Mouse (Mus musculus): ENCODE measurements at regions not wholly inside any gene's neighbourhood (a gene's known extent, or its start where the extent isn't known, plus 50 kb on each side); places are given as distances from the start of the nearest gene placed in this dataset.

DNA sequence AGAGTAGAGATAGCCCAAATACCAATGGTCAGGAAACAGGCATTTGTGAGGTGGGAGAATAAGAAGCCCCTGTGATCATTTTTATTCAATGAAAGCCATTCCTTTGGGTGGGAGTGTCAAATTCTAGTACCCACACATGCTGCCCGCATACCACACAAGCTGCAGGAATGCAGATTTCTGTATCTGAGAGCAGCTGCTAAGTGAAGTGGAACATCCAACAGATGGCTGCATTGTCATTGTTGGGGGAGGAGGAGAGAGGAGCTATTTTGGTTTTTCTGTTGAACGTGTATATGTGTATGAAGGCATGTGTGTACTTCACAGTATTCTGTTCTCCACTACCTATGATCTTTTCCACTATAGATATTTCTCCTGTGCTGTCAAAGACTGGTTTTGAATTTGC lies 392.3 kb upstream of the Mef2c start:
- DNase-seq (ENCODE audit: low spot score in 2 of 2), result no peak

DNA sequence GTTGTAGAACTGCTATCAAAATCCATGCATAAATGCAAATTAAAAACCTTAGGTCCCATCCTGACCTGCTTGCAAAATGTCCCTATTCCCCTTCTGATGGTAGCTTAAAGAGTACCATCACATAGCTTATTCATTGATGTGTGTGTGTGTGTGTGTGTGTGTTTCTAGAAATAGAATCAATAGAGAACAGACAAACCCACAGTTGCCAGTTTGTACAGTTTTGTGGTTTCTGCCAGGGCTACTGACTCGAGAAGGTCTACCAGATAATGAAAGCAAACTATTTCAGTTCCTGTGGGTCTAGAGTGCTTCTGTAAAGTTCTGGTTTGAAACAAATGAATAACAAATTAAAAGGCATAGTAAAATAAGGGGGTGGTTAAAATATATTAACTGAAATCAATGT lies 391.5 kb upstream of the Mef2c start:
- DNase-seq (ENCODE audit: low spot score in 2 of 2), result no peak

DNA sequence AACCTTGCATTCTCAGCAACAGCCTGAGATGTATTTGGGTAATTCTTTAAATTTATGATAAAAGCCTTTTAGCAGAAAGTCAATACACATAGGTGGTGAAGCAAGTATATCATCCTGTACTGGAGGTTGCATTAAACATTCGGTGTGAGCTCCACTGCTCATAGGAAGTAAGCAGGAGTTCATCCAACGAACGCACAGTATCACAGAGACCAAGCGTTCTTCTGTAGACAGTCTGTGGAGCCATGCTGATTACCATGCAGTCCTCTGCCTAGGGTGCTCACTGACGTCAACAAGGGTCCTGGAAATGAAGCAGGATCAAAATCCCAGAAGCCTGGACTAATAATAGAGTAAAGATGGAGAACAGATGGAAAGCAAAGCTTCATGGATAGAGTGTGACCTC lies 391.1 kb upstream of the Mef2c start:
- DNase-seq (ENCODE audit: low spot score in 2 of 2), result no peak

DNA sequence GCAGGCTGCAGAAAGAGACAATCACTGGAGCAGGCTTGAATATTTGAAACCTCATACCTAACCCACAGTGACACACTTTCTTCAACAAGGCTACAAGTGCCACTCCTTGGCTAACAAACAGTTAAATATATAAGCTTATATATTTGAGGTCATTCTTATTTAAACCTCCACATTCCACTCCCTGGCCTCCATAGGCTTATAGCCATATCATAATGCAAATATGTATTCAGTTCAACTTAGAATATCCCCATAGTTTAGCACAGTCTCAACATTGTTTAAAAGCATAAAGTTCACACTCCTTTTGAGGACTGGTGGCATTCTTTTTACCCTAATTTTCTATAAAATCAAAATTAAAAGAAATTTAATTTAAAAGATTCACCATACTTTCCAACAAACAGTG lies 390.0 kb upstream of the Mef2c start:
- DNase-seq (ENCODE audit: low spot score in 2 of 2), result no peak

DNA sequence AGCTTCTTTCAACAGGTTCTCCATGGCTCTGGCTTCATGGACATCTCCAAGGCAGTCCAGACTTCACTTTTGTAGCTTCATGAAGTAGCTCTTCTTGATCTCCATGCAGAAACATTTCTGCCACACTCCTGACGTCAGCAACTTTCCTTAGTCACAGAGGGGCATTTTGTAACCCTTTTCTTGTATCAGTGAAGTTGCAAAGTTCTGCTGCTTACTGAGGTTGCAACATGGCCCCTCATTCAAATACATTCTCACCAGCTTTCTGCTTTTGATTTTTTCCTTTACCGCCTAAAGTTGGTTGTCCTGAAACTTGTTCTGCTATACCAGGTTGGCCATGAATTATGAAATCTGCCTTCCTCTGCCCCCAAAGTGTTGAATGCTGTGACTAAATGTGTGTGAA lies 389.4 kb upstream of the Mef2c start:
- DNase-seq (ENCODE audit: low spot score in 2 of 2), result no peak

DNA sequence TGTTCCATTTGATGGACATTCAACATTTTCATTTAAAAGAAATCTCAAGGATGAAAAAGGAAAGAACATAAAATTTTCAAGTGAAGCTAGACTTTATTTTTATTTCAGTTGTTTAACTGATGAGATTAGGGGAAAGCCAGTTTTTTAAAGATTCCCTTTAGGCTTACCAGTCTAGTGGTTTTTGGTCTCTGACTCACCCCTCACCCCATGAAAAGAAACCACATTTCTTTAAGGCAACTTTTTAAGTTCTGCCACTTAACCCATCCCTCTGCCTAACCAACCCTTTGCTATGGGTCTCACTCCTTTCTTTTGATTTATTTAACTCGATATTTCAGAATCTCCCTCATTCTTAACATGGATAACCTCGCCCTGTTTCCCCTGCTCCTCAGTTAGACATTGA lies 388.1 kb upstream of the Mef2c start:
- no peak for DNase-seq (ENCODE audit: low spot score in 2 of 2)

DNA sequence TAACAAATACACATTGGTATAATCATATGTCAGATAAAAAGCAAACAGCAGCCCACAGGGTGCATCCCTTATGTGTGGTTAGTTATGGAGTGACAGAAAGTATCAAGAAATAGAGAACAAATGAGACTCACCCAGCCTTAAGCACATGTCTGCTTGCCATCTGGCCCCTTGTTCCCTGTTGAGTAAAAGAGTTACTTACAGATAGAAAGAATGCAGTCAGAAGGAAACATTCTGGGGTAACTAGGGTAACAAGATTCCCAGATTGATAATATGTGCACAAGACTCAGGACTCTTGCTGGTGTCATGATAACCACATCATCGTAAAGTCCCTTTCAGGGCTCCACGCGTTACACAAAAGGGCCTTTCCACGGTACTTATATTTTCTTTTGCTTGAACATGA lies 383.5 kb upstream of the Mef2c start:
- no peak for DNase-seq (ENCODE audit: low spot score in 2 of 2)

DNA sequence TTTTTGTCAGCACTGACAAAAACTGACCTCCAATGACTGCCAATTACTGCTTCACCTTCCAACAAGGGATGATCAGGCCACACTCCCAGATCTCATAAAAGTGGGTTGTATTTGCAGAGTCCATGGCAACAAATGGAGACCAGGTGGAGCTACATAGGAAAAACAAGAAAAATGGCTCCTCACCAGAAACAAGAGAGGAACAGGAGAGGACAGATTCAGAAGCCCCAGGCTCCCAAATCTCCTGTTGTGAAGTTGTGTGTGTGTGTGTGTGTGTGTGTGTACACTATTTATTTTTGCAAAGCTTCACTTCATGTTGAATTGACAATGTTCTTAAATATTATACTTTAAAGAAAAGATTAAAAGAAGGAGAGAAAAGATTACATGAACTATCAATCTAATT lies 380.2 kb upstream of the Mef2c start:
- no peak for DNase-seq (ENCODE audit: low spot score in 2 of 2)

DNA sequence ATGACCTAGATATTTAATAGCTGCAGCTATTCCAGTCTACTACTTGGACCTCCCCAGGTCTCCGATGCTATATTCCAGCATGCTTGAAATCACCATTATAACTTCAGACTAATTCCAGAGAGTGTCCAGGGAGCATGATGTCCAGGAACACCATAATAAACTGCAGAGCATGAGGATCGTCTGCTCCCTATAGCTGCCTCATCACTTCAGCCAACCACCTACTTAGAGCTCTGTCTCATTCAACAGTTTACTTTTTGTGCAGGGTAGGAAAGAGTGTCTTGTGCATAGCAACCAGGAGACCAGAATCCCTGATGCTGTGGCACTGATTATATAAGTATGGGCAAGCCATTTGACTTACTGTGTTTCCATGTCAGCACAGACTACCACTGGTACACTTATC lies 379.2 kb upstream of the Mef2c start:
- no peak for DNase-seq (ENCODE audit: low spot score in 2 of 2)

DNA sequence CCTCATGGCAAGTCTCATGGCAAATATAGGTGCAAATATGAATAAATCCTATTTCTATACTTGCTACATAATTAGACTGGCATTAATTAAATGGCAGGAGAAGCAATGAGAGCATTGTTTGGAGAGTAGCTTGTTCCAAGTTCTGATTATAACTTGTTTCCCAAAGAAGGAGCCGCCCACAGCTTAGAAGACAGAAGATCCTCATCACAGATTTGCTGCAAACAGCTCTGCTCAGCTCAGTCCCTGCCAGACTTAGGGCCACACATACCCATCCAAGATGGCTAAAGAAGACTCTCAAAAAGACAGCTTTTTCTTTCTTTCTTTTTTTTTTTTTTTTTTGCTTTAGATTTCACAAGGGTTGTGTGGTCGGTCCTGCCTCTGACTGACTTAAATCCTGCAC lies 377.4 kb upstream of the Mef2c start:
- DNase-seq (ENCODE audit: low spot score in 2 of 2), result no peak

DNA sequence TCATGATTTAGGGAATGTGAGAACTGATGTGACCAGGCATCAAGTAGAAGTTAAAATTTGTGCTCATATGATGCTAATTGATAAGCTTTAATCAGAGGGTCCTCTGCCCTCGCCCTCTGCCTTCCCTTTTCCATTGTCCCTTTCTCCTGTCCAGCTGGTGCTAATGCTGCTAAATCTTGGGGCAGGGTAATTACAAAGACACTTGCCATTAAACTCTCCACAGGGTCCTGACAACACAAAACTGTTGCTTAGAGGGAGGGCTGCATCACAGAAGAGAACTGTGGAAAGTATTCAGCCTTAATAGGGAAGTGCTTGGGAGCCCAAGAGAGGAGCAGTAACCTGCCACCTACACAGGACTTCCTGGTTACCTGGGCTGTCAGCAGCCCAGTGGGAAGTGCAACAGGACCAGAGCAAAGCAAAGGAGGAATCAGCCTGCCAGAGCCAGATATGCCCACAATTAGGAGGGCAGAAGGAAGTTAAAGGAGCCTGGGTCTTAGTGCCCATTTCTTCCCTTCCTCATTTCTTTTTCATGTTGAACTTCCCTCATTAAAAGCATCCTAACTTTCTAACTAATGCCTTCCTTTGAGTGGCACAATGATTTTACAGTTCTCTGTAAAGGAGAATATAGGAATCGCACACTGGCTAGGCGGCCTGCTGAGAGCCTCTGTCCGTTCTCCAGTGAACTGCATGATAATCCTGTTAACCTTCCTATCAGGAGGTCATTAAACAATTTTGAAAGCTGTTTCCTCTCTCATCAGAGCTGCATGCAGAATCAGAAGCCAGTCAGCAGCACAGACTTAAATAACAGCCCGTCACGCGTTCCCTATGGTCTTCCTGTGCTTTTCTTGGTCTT lies 372.5 kb upstream of the Mef2c start:
- no peak for DNase-seq (ENCODE audit: low spot score in 2 of 2)

DNA sequence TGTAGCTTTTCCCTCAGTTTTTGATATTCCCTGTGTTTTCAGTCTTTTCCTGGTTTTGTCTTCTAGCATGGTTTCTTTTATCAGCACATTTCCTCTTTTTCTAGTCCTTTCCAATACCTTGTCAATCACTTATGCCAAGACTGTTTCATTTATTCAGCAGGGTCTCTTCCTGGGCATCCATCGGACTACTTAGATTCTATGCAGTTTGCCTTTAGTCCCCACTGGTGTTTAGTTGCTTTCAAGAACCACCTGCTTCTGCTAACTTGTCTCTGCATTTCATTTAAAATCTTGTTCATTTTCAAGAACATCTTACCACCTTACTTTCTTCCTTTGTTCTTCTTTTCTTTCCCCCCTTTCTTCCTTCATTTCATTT lies 371.9 kb upstream of the Mef2c start:
- no peak for DNase-seq (ENCODE audit: low spot score in 2 of 2)

DNA sequence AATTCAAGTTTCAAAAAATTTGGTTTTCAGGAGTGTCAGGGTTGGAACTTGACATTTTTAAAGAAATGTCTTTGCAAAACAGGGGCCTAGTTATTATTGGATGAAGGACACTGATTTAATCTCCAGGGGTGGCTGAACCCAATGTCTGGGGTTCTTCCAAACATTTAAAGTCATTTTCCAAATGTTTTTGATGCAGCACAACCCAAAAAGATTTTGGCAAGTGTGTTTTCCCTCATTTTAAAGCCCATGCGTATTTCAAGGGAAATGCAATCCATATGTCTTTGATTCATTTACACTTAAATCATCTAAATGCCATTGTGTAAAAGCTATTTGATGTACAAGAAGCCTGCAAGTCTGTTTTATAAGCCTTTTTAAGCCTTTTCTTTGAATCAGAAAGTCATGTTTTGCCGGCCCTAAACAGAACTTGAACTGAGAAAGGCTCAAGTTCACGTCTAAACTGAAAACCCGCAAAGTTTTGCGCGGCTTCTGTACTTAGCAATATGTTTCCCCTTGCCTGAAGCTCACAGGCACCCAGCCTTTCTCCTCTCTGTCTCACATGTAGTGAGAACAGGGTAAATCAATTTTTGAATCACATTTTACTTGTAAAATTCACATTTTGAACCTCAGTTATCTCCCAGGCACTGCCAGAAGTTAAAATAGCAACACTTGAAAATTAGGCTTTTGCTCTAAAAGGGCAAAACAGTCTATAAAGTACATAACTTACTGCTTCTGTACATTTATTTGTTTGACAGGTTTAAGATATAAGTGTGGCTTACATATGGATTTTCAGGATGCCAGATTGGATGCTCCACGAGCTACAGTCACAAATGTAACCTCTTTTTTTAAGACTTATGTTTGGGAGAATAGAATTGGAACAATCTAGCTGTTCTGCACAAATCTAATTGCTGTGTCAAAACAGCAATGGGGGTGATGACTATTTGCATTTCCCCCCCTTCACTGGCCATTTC lies 370.9 kb upstream of the Mef2c start:
- DNase-seq (ENCODE audit: low spot score in 2 of 2), result no peak

DNA sequence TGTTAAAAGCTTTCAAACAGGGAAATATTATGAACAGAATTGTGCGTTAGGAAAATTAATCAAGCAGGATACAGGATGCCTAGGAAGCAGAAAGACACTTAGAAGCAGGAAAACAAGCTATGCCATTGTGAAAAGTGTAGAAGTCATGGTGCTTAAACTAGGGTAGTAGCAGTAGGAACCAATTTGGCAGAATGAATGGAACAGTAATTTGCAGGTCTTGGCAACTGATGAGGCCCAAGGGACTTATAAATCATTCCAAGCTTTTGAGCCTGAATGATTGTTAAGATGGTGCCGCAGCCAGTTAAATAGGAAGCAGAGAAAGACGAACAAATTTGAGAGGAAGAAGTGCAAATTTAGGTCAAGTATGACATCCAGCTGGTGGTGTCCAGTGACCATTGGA lies 360.5 kb upstream of the Mef2c start:
- DNase-seq (ENCODE audit: low spot score in 2 of 2), result no peak

DNA sequence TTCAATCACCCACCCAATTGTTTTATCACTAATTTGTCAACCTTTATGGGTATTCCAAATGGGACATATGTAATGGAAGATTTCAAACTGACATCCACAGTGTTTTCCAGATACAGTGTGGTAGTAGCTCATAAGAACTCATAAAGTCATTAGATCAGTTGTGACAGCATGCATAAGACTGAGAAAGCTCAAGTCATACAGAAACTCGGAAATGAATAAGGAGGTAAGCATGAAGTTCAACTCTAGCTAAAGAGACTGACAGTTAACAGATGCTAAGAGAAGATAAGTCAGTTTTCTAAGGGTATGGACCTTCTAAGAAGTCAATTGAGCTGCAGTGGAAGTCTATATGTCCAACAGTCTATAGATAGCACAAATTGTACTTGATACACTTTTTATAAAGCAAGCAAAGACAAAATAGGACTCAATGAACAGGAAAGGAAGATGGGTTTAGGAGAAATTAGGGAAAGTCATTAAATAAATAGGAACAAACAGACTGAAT lies 349.2 kb upstream of the Mef2c start:
- no peak for DNase-seq (ENCODE audit: low spot score in 2 of 2)

DNA sequence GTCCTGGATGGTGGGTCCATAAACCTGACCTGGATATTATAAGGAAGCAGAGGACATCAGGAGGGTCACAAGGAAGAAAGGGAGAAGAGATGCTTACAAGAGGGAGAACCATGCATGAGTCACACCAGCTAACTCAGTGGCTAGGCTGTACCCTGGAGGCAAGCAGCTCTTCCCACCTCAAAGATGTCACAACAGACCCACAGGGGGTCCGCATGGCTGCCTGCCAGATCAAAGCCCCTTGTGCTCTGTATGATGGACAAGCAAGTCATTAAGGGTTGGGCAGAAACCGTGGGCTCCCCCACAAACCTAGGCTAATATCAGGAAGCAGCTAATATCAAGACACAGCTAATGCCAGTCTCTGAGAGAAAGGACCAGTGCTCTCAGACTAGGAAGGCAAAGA lies 343.9 kb upstream of the Mef2c start:
- no peak for DNase-seq (ENCODE audit: low spot score in 2 of 2)

DNA sequence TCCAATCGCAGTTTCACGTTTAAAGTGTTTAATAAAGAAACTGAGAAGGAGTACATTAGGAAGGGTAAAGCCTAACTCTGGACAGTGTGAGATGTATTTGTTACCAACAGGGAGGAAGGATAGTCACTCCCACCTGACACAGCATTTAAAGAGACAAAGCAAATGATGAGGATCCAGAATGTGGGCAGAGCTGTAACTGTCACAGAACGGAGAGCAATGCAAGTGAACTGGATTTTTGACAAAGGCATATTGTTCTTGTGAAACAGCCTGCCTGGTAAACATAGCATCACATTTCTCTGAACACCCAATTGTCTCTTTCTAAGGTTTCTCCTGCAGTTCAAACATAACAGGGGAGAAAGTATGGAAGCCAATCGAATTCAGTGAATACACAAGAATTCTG lies 341.1 kb upstream of the Mef2c start:
- no peak for DNase-seq (ENCODE audit: low spot score in 2 of 2)

DNA sequence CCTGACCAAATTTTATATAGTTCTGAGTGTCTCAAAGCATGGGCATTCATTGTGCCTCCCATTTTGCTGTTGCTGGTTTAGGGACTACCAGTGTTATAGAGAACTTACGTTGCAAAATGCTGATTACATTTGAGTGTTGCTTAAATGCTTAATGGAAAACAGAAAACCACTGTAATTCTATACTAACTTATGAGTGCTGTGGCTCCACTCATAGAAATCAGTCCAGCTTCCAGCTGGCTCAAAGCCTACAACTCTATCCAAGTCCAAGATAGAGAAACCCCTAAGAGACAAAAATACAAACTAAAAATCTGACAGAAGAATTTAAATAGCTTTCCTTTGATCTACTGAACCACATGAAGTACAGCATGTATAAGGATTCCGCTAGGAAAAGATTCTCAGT lies 328.7 kb upstream of the Mef2c start:
- DNase-seq (ENCODE audit: low spot score in 2 of 2), result no peak

DNA sequence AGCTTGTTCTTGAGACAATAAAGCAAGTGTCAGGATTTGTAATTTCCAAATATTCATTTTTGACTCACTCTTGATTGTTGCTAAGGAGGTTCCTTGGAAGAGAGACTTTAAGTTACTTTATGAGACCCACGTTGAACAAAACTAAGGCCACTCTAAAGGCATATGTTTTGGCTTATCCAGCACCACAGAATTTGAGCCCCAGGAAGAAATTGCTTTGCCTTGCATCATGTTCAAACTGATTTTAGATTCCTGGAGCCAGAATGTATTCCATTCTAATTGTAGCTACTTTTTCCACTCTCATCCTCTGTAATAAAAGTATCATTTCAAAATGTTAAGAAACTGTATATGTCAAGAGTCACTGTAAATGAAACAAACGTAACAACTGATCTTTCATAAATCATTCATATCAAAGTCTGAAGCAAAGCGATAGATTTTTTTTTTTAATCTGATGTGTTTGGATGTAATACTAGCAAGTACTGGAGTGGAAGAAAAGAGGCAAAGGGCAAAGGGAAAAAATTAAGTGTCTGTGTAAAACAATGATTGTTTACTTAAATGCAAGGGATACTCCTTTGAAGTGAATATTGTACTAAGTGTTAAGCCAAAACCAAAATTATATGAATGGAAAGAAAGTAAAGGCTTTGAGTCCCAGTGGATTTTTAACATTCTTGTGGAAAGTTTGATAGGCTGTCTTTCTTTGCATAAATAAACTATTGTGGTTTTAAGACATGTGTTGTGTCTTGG lies 301.7 kb upstream of the Mef2c start:
- no peak for DNase-seq (ENCODE audit: low spot score in 2 of 2)

DNA sequence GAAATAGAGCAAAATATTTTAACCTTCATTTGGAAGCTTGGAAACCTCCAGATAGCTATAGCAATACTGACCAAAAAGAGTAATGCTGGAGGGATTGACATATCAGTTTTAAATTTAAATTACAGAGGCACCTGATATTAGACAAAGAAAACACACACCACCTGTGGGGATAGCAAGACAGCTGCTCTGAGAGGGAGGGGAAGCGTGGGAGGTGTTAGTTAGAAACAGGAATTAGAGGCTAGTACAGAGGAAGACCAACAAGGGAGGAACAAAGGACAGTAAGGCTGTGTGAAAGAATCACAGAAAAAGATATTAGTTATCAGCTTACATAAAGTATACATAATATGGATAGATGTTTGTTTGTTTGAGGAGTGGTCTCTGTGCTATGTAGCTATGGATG lies 297.2 kb upstream of the Mef2c start:
- DNase-seq (ENCODE audit: low spot score in 2 of 2), result no peak

DNA sequence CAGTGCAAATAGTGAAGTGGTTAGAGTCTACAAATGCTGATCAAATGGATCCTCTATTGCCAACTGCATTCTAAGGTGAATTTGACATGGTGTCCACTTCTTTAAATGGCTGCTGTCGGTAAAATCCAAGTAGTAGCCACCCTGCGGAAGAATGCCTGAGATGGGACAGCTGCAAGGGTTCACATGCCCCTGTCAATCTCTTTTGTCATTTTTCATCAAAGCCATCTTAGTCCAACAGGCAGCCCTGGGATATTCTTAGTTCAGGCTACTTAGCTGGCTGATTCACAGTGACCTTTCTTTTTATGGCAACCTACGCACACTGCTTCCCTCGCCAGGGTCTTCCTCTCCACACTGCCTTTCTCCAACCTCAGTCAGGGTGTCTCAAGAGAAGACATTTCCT lies 296.3 kb upstream of the Mef2c start:
- DNase-seq (ENCODE audit: low spot score in 2 of 2), result no peak

DNA sequence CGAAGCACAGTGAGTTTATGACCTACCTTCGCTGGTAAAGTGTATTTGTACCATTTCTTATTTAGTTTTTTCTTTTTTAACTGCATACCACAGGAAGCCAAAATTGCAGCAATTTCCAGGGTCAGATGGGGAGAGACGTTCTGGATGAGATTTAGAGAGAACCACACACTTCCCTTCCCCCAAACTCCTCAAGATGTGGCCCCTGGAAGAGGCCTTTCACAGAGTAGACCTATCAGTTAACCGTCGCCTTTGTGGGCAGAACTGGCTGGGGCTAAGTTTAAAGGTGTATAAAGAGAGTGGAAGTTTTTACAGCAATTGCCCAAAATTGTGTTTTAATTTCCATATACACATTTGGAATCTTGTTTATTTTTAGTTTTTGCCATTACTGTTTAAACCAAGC lies 295.7 kb upstream of the Mef2c start:
- no peak for DNase-seq (ENCODE audit: low spot score in 2 of 2)

Data from spleen, postnatal 14 days (tissue).